Mouse (Mus musculus) adrenal gland, adult 2 months (tissue): Measurements from ENCODE around the gene Trmt1. TPM values are rescaled to one million over a fixed set of nuclear protein-coding genes. Genes with fewer than 3 reads are reported as not detected.

Experiments
- DNase-seq: peaks from one replicate; pipeline ENCODE4 v3.0.0; 2021
- polyA plus RNA-seq: library from polyadenylated mRNA; depleted of rRNA; stranded (reverse); fragments of >200 nt; gene quantifications from 2 replicates; pipeline ENCODE4 v1.2.3, GENCODE M21; 2012
- total RNA-seq, 2 experiments: library from RNA; stranded (reverse); gene quantifications; 2 replicates each; pipeline ENCODE4 v1.2.3; 2021

The Trmt1 gene
- total and polyA plus RNA-seq, 3 experiments, result 57.0 to 160 (median 68.5) TPM

DNA sequence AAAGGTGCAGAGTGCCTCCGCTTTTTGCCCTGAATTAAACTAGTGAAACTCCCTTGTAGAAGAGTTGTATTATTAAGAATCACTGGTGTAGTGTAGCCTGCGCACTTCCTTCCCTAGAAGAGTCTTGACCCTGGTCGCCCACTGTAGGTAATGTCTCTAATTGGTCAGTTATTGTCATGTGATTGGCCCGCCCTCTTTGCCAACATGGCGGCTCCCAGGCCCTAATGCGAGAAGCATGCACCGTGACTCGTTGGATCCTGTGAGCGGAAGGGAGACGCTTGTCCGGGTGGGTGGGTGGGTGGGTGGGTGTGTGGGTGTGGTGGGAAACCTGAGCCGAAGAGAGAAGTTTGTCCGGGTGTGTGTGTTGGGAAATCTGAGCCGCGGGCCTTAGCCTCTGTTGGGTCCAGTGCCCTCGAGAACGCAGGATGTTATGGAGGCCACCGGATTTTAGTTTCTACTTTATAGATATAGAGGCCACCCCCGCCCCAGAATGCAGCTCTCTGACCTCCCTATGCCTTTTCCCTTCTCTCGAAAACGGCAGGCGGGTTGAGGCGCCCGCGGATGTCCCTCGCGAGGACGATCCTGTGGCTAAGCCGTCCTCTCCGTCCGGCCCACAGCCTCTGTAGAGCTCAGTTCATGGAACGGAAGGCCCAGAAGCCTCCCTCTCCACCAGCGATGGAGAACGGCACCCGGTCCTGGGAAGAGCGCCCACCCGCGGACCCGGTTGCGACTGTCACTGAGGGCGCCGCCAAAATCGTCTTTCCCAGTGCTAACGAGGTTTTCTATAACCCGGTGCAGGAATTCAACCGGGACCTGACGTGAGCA is 3.2 kb downstream of the Trmt1 start:
- DNase-seq, result peak; percentile 95

DNA sequence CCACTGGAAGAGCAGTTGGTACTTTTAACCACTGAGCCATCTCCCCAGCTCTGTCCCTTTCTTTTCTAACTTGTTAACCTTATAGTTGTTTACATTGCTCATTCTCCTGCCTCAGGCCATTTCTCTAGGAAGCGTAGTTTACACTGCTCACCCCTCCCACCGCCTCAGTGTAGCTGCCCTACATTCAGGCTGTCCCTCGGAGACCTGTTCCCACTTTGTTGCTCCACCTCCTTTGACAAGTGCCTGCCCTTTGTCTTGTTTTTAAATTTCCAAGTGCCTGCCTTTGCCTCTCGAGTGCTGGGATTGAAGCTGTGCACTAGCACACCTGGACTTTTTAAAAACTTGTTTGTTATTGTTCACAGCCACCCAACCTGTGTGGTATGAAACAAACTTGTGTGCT is 7.2 kb downstream of the Trmt1 start:
- no peak for DNase-seq

DNA sequence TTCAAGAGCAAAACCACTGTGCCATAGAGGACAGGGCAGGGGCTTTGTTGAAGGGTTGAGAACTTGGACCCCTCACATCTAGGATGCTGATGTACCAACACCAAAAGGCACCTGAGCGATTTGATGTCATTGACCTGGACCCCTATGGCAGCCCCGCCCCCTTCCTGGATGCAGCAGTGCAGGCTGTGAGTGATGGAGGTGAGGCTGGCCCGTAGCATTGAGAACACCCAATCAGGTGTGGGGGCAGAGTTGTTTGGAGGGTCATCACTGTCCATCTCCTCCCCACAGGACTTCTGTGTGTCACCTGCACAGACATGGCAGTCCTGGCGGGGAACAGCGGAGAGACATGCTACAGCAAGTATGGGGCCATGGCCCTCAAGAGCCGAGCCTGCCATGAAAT is 9.0 kb downstream of the Trmt1 start:
- DNase-seq, result no peak

DNA sequence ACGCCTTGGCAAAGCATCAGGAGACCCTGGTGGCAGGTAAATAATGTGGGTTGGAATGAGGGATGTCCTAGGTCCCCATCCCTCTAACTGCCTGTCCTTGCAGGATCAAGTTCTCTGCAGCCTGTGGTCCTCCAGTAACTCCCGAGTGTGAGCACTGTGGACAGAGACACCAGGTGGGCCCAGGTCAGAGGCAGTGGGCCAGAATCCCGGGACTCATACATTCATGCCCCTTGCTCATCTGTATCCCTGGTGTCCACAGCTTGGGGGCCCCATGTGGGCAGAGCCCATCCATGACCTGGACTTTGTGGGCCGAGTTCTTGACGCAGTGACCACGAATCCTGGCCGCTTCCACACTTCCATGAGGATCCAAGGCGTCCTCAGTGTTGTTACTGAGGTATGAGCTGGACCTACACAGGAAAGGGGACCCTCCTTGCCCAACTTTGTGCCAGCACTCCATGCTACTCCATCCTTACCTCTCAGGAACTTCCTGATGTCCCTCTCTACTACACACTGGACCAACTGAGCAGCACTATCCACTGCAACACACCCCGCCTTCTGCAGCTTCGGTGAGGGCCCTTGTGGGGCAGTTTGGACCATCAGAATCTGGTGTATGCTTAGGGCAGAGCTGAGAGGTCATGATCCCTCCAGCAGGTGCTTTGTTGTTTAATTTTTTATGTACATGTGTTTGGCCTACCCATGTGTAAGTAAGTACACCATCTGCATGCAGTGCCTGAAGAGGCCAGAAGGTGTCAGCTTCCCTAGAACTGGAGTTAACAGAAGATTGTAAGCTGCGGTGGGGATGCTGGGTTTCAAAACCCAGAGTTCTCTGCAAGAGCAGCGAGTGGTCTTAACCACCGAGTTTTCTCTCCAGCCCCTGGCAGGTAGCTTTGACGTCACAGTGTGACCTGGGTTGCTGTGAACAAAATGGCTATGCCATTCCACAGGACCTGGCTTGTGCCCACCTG is 11.3 kb downstream of the Trmt1 start:
- no peak for DNase-seq

DNA sequence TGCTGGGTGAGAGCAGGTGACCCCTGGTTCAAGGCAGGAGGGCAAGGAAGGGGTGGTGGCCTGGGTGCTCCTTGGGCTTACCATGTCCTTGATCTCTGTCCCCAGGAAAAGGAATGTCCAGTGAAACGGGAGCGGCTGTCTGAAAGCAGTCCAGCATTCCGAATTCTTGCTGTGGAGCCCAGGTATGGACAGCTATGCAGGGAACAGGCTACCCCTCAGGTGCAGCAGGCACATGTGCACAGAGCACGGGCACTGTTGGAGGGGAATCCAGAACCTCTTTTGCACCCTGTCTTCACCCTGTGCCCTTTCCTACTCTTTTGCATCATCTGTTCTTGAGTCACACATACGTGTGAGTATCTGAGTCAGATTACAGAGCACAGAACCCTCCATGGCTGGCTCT is 12.2 kb downstream of the Trmt1 start:
- no peak for DNase-seq

DNA sequence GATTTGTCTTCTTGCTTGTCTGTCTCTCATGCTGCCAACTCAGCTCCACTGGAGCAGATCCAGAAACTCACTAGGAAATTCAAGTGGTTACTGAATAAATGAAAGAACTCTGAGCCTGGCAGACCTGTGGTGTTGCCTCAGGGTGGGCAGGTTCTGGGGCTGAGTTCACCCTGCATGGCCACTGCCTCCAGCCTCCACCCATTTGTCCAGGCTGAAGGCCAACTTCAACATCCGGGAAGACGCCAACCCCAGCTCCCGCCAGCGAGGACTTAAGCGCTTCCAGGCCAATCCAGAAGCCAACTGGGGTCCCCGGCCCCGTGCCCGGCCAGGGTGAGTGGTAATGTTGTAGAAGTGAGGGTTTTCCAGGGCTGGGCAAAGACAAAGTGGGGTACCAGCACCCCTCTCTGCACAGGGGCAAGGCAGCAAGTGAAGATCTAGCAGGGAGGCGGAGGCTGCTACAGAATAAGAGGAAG is 12.9 kb downstream of the Trmt1 start:
- peak; percentile 74 for DNase-seq

DNA sequence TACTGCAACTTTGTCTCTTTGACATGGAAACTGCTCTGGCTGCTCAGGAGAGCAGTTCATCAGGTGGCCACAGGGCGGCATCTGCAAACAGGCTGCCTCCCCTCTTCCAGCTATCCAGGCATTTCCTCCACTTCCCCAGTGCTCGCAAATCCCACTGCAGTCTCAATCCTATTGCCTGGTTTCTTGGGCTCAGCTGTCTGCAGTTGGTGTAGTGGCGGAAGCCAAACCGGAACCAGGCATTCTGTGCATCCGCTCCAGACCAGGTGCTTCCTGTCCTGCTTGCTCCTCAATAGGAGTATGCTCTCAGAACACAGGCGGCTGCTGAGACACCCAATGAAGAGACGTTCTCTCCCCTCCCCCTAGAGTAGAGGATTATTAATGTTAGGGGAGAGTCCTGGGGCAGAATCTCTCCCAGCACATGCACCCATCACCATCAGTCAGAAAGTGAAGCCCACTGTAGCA is 13.8 kb downstream of the Trmt1 start:
- DNase-seq, result peak; percentile 68

DNA sequence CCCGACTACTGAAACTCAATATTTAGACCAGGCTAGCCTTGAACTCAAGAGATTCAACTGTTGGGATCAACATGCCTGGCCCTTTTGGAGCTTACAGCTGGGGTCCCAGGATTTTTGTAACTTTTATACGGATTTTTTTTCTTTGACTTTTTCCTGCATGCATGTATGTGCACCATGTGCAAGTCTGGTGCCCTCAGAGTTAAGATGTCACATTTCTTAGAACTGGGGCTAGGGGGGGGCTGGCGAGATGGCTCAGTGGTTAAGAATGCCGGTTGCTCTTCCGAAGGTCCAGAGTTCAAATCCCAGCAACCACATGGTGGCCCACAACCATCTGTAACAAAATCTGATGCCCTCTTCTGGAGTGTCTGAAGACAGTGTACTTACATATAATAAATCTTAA is 14.4 kb downstream of the Trmt1 start:
- DNase-seq, result no peak

DNA sequence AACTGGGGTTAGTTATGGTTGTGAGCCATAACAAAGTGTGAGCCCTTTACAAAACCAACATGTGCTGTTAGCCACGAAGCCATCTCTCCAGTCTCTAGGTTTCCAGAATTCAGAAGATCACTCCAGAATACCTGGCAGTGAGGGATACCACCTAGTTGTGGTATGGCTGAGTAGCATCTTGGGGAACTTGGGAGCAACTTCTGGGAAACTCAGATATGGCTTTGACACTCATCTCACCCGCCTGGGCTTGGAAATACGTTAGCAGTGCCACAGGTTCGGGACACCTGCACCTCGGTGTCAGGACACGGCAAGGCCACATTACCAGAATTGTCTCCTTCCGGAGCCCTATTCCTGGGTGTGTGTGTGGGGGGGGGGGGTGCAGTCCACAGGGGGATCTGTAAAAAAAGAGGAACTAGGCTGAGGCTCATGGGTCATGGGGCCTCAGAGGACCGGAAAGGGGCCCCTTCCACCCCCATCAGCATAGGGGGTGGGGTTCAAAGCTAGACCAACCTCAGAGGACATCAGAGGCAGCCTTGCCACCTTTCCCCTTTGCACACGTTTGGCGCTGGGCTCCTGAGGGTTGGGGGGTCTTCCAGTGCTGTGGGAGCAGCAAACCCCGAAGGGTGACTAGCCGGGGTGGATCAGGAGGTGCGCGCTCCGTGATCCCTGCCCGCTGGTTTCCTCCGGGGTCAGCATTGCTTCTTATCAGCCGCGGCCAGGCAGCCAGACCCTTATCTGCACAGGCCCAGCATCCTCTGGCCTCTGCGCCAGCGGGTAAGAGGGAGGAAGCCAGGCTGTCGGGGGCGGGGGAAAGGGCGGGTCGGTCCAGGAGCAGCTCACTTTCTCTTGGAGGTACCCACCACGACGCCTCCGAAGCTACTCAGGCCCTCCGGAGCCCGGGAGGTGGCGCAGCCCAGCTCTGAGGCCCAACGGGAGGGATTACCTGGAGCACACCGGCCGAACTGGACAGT is 15.1 kb downstream of the Trmt1 start, which contains the start of gene Lyl1:
Gene Lyl1, plus strand, starts transcription at position 517 of the 971 bp plus-strand sequence.
- peak; percentile 78 for DNase-seq

DNA sequence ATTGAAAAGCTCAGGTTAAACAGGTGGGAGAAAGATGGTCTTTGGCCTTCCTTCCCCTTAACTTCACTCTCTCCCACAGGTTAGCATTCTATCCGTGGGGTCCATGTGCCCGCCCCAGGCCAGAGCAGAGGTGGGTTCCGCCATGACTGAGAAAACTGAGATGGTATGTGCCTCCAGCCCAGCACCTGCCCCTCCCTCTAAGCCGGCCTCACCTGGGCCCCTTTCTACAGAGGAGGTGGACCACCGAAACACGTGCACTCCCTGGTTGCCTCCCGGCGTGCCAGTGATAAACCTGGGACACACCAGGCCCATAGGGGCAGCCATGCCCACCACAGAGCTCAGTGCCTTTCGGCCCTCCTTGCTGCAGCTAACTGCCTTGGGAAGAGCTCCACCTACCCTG is 16.5 kb downstream of the Trmt1 start:
- no peak for DNase-seq

DNA sequence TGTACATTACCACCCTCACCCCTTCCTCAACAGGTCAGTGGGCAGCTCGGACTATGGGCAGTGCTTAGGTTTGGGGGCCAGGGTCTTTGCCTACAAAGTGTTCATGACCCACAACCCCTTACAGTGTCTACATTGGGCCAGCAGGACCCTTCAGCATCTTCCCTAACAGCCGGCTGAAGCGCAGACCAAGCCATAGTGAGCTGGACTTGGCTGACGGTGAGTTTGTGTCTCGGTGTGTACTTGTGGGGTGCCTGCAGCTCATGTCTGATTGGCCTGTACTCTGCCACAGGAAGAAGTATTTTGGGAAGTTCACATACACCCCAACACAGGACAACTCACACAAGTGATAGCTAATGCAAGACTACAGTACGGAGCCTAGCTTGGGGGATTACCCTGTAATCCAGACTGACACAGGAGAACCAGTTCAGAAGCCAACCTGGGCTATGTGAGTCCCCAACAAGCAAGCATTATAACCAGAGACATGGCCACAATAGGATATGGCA is 16.9 kb downstream of the Trmt1 start:
- DNase-seq, result no peak

DNA sequence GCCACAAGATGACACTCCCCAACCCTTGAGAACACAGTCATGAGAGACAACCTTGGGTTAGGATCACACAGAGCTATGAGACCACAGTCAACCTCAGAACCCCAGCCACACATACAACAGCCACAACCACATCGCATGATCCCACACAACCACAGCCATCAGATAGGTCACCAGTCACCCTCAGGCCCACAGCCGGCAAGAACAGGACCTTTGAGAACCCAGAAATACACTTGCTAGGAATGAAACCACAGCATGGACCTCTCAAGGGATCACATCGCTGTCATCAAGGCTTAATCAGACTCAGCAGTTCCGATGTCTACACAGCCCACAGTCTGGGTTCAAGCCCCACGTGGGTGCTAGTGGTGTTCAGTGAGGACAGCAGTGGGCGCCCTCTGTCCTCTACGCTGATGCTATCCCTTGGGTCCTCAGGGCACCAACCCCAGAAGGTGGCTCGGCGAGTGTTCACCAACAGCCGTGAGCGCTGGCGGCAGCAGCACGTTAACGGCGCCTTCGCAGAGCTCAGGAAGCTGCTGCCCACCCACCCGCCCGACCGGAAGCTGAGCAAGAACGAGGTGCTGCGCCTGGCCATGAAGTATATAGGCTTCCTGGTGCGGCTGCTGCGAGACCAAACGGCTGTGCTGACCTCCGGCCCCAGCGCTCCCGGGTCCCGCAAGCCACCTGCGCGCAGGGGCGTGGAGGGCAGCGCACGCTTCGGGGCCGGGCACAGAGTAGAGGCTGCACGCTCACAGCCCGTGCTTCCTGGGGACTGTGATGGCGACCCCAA is 17.6 kb downstream of the Trmt1 start:
- DNase-seq, result no peak

DNA sequence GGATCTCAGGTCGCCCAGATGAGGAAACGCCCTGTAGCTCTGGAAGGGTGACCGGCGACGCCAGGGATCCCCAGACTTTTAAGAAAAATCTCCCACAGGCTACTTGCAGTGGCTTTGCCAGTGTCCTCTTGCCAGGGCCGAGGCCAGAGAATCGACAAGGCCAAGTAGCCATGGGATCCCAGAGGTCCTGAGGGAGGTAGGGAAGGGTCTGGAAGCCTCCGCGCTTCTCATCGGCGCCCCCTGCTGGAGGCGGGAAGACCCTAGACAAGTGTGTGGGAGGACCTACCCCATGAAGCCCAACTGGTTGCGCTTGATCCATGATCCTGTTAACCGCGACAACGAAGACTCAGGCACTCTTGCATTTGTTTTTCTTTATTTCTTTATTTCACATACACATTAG is 18.2 kb downstream of the Trmt1 start:
- DNase-seq, result peak; percentile 78

DNA sequence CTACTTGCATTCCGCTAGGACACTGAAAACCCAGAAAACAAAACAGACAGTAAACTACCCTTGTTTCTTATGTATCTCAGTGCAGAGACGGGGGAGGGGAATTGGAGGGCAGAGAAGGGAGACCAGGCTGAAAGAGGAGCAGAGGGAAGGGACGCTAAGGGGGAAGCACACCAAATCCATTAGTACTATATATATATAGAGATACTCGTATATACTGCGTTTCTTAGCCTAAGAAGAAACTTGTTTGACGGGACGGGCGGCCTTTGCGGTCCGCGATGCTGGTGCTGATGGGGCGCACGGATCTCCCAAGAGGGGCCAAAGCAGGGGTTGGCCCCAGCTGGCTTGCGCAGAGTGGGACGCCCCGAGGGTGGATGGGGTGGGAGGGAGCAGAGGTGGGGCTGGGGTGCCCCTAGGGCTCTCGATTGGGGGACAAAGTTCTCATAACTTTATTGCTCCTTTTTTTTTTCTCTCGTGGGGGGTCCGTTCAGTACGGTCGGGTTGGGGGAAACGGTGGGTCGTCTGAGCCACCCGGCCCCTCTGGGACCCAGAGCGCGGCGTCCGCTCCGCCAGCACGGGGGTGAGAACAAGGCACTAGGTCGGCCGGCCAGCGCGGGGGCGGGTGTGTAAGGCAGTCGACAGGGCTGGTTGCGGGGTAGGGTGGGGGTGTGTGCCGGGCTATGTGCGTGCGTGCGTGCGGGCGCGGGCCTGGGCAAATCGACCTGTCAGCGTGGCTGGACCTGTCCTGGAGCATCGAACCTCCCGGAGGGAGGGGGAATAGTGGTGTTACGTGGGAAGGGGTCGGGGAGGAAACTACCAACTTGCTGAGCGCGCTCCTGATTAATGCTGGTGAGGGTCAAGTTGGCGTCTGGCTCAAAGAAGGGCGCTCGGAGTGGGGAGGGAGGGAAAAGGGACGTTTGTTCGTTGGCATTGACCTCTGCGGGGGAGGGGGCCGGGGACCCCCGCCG is 19.0 kb downstream of the Trmt1 start:
- no peak for DNase-seq

DNA sequence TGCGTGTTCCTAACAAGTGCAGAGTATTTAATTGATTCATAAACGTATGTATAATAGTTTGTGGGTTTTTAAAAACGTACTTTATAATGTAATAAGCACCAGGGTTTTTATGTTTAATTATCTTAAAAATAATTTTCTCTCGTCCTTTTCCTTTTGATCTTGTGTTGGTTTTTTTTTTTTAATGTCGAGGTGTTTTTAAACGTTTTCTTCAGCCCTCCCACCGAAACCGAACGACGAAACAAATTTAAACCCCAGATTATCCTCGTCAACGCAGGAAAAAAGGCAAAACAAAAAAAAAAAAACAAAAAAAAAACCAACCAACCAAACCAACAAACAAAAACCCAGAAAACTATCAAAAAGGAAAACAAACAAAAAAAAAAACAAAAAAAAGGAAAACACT is 19.9 kb downstream of the Trmt1 start:
- no peak for DNase-seq

DNA sequence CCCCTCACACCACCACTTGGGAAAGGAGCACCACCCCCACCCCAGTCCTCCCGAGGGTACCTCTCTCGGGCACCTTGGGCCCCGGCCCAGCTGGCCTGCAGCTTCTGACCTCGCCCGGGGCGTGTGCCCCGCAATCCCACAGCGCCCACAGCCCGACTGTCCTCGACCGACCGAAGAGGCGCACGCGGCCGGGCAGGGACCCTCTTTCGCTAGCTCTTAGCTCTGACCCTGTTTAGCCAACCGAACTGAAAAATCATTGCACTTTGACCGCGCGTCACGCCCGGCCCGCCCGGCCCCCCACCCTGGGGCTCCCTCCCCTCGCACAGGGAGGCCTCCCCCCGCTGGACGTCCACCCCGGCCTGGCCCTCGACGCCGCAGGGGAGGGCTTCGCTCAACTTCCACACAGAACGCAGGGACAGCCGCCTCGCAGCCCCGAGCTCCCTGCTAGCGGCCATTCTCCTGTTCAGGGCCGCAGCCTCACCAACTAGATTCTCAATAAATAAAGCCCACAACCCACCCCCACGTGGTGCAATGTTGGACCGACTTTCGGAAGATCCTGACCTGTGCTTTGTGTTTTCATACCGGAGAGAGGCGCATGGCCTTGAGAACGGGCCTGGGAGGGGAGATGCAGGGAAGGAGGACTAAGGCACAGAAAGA is 20.6 kb downstream of the Trmt1 start:
- DNase-seq, result peak; percentile 58

DNA sequence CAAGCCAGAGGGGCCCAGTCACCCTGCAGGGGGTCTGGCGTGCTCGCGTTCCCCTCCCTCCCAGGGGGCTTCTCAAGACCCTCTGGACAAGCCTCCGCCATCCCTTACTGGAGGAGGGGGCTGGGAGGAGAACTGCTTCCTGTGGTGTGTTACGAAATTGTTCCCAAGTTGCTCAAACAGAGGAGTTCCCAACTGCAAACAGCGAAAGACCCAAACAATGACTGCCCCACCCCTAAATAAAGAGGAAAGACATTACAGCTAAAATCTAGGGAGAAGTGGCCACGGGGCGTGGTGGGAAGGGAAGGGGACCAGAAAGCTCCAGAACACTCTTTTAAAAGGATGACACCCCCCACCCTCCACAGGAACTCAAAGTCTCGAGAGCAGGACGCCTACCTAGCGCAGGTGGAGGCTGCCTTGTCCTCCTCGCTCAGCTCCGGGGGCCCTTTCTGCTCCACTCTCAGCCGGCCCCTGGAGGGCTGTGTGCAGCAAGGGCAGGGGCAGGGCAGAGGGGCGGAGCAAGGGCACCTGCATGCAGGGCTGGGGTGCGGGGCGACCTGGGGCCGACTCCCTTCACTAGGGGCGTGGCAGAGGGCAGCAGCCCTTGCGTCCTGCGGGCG is 21.3 kb downstream of the Trmt1 start:
- DNase-seq, result peak; percentile 54

DNA sequence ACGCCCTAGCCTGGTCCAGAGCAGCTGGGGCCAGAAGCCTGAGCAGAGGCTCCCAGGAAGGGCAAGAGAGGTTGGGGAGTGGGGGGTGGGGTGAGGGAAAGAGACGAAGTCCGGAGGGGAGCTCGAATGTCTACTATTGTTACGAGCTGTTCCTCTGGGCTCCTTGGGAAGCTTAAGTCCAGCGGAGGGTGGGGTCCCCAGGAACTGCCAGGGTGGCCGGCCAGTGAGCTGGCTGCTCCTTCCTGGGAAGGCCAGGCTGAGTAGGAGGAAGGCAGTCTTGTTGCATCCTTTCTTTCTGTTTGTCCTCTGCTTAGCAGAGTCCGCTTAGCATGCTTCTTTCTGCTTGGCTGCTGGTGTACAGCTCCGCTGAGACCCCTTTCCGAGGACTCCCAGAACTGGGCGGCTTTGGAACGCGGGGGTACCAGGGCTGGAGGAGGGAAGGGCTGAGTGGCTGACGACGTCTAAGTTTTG is 22.0 kb downstream of the Trmt1 start:
- DNase-seq, result no peak
